9 mouse cellular contexts compared by ENCODE assay signal in genomic region chr1:119929715-119930114, GRCm38 (mm10). TPM values are rescaled to one million over a fixed set of nuclear protein-coding genes. Genes with fewer than 3 reads are reported as not detected.
DNase-seq lines count a peak whose midpoint lies in the region; ATAC-seq and TF ChIP-seq lines count a peak whose summit lies in the region.
"Had no signal": no experiment of that assay in that cellular context is flagged by ENCODE, and none has a peak within 500 bp of the region (broad histone marks: within the 10 kb centered on the region; RNA-seq: fewer than 3 reads in every experiment).

No protein-coding gene starts in this region.

- H3K27me3 ChIP-seq in kidney, adult 2 months (replicated peaks; ENCODE audit: control insufficient read depth, insufficient read depth, low read length), result no peaks in the 10 kb centered on the region
- H3K27me3 ChIP-seq in CH12.LX (replicated peaks), result no peaks in the 10 kb centered on the region
- no peaks in the 10 kb centered on the region for H3K27me3 ChIP-seq in midbrain, embryonic 10.5 days (ENCODE audit: low read depth, poor library complexity, severe bottlenecking)
- H3K27me3 ChIP-seq: embryonic facial prominence, embryonic 13.5 days had no signal

- TF ChIP-seq POLR2A in kidney, adult 2 months (IDR thresholded peaks at IDR 0.05; ENCODE audit: low read depth, low read length), result no peak
- TF ChIP-seq POLR2A in CH12.LX (IDR thresholded peaks at IDR 0.05; ENCODE audit: low read depth, low read length), result no peak

- H3K4me3 ChIP-seq in kidney, adult 2 months (ENCODE audit: insufficient read depth, low read depth, low read length), result no peak overlapping the region
- H3K4me3 ChIP-seq in CH12.LX (replicated peaks in 1 of 3; ENCODE audit: low read depth in 2 of 3, low read length in 2 of 3, poor library complexity in 1 of 3), result no peak overlapping the region
- H3K4me3 ChIP-seq in midbrain, embryonic 10.5 days, result no peak overlapping the region
- H3K4me3 ChIP-seq: embryonic facial prominence, embryonic 13.5 days had no signal

- H3K9me3 ChIP-seq in CH12.LX (replicated peaks; ENCODE audit: low read length), result peaks cover 3% of the 10 kb centered on the region
- H3K9me3 ChIP-seq in midbrain, embryonic 10.5 days (replicated peaks), result no peaks in the 10 kb centered on the region
- H3K9me3 ChIP-seq: embryonic facial prominence, embryonic 13.5 days had no signal

- no peak overlapping the region for H3K4me2 ChIP-seq in CH12.LX (ENCODE audit: insufficient read depth, low read depth, poor library complexity, severe bottlenecking)
- H3K4me2 ChIP-seq: embryonic facial prominence, embryonic 13.5 days had no signal

- DNase-seq in adrenal gland, adult 2 months, result peak; percentile 13
- no peak for DNase-seq in adrenal gland, postnatal 25 days
- DNase-seq in kidney, adult 2 months, result peak; percentile 39
- DNase-seq in kidney, adult 8-10 months, result no peak
- DNase-seq in CH12.LX (ENCODE audit: extremely low read depth), result peak; percentile 59
- peak; percentile 16 for DNase-seq in heart, postnatal 4 days
- no peak for DNase-seq in midbrain, embryonic 10.5 days (ENCODE audit: low spot score)

- 25% methylated on average over 1 of the region's 1 CpGs for WGBS in kidney, adult 2 months
- WGBS in midbrain, embryonic 10.5 days, result 84% methylated on average over 1 of the region's 1 CpGs

- H3K9ac ChIP-seq in CH12.LX (ENCODE audit: insufficient read depth, low read depth), result no peak overlapping the region
- H3K9ac ChIP-seq: embryonic facial prominence, embryonic 13.5 days had no signal

- TF ChIP-seq EP300 in CH12.LX (IDR thresholded peaks at IDR 0.05; ENCODE audit: low read length), result peak; percentile 33; the same call in 1 of the 2 replicates

- dilution Hi-C loops in CH12.LX (cut with MboI; ENCODE audit: extremely low pct_ligation_motif_present, extremely low pct_unique_long_range_greater_than_20kb, low sequenced_read_pairs), result no loop called here

- in situ Hi-C loops in CH12.LX (cut with MboI; ENCODE audit: low pct_ligation_motif_present, low pct_unique_long_range_greater_than_20kb, low sequenced_read_pairs), result no loop called here

- H3K4me1 ChIP-seq in kidney, adult 2 months (ENCODE audit: control insufficient read depth, insufficient read depth, low read length), result no peaks in the 10 kb centered on the region
- peaks cover 0 to 6% of the 10 kb centered on the region in 2 experiments; a peak in 2 of 4 replicates for H3K4me1 ChIP-seq in CH12.LX (ENCODE audit: control insufficient read depth in 1 of 2, insufficient read depth in 2 of 2)
- peaks cover 10% of the 10 kb centered on the region; the same call in 1 of the 2 replicates for H3K4me1 ChIP-seq in midbrain, embryonic 10.5 days
- H3K4me1 ChIP-seq: embryonic facial prominence, embryonic 13.5 days had no signal

- no peak for ATAC-seq in activated CD4-positive, CD25-positive, alpha-beta regulatory T cell, adult 4 months

- H3K27ac ChIP-seq in kidney, adult 2 months (ENCODE audit: insufficient read depth, low read depth, low read length), result no peak overlapping the region
- H3K27ac ChIP-seq in CH12.LX (ENCODE audit: insufficient read depth, low read depth), result no peak overlapping the region
- H3K27ac ChIP-seq in midbrain, embryonic 10.5 days (replicated peaks), result no peak overlapping the region
- H3K27ac ChIP-seq: embryonic facial prominence, embryonic 13.5 days had no signal

- TF ChIP-seq RAD21 in CH12.LX (IDR thresholded peaks at IDR 0.05; ENCODE audit: low read depth, low read length), result peak; percentile 92

- no peaks in the 10 kb centered on the region for H3K79me2 ChIP-seq in CH12.LX (replicated peaks; ENCODE audit: control insufficient read depth, extremely low read depth, insufficient read depth, poor library complexity, severe bottlenecking)

- no peak for TF ChIP-seq CTCF in kidney, adult 2 months (conservative IDR thresholded peaks at IDR 0.05; ENCODE audit: insufficient read depth, insufficient read length, low read depth, low read length)
- TF ChIP-seq CTCF in CH12.LX (conservative IDR thresholded peaks at IDR 0.05 in 1 of 2, IDR thresholded peaks at IDR 0.05 in 1 of 2; ENCODE audit: low read depth in 2 of 2, low read length in 2 of 2), result peak; percentile 36 to 88; a peak in 3 of 4 replicates

- H3K36me3 ChIP-seq in kidney, adult 2 months (ENCODE audit: control insufficient read depth, insufficient read depth, low read length), result no peaks in the 10 kb centered on the region
- no peaks in the 10 kb centered on the region for H3K36me3 ChIP-seq in CH12.LX (replicated peaks in 1 of 2; ENCODE audit: control insufficient read depth in 1 of 2, insufficient read depth in 1 of 2, low read length in 1 of 2)
- H3K36me3 ChIP-seq in midbrain, embryonic 10.5 days, result no peaks in the 10 kb centered on the region
- H3K36me3 ChIP-seq: embryonic facial prominence, embryonic 13.5 days had no signal

TF ChIP-seq in CH12.LX, 34 proteins besides CTCF, POLR2A, EP300 and RAD21:
- no peak for TF ChIP-seq MYC (IDR thresholded peaks at IDR 0.05; ENCODE audit: low read depth, low read length)
- no peak for TF ChIP-seq TBP (conservative IDR thresholded peaks at IDR 0.05; ENCODE audit: low read depth, low read length)
- TF ChIP-seq MAFK (IDR thresholded peaks at IDR 0.05; ENCODE audit: insufficient replicate concordance, low read length), result no peak
- TF ChIP-seq NRF1 (IDR thresholded peaks at IDR 0.05; ENCODE audit: low read depth, low read length), result no peak
- TF ChIP-seq MEF2A (IDR thresholded peaks at IDR 0.05; ENCODE audit: borderline replicate concordance, low read depth, low read length), result 0 out of 2 replicates have a peak, but pooled peaks have one; percentile 11
- TF ChIP-seq ELF1 (IDR thresholded peaks at IDR 0.05; ENCODE audit: low read depth, low read length), result no peak
- peak; percentile 9; the same call in 1 of the 2 replicates for TF ChIP-seq JUN (IDR thresholded peaks at IDR 0.05; ENCODE audit: insufficient read depth, low read depth, low read length)
- TF ChIP-seq SMC3 (IDR thresholded peaks at IDR 0.05; ENCODE audit: low read depth, low read length), result peak; percentile 71
- no peak for TF ChIP-seq GABPA (IDR thresholded peaks at IDR 0.05; ENCODE audit: insufficient replicate concordance, low read depth, low read length)
- TF ChIP-seq ZKSCAN1 (IDR thresholded peaks at IDR 0.05; ENCODE audit: borderline replicate concordance, low read depth, low read length), result no peak
- peak; percentile 73 for TF ChIP-seq IRF4 (IDR thresholded peaks at IDR 0.05; ENCODE audit: low read depth, low read length)
- TF ChIP-seq RCOR1 (conservative IDR thresholded peaks at IDR 0.05; ENCODE audit: low read depth, low read length), result no peak
- TF ChIP-seq CHD1 (IDR thresholded peaks at IDR 0.05; ENCODE audit: low read depth, low read length), result no peak
- no peak for TF ChIP-seq ZMIZ1 (IDR thresholded peaks at IDR 0.05; ENCODE audit: low read depth, low read length)
- TF ChIP-seq MAX (IDR thresholded peaks at IDR 0.05; ENCODE audit: low read length), result no peak
- TF ChIP-seq NELFE (IDR thresholded peaks at IDR 0.05; ENCODE audit: low read depth, low read length), result no peak
- TF ChIP-seq TCF12 (IDR thresholded peaks at IDR 0.05; ENCODE audit: low read depth, low read length), result no peak
- no peak for TF ChIP-seq USF1 (IDR thresholded peaks at IDR 0.05; ENCODE audit: low read depth, low read length)
- TF ChIP-seq BHLHE40 (IDR thresholded peaks at IDR 0.05; ENCODE audit: low read depth, low read length), result no peak
TF ChIP-seq in CH12.LX: peak in this region for 4.

RNA-seq across cellular contexts. Expression of gene Tmem177, which starts 16.7 kb away (rescaled TPM):
- total RNA-seq in adrenal gland, adult 2 months (2021), result 10 to 100 TPM in 1 of 2 experiments, 1 to 10 TPM in 1; 6.1 to 10.9 TPM
- polyA plus RNA-seq in adrenal gland, adult 2 months (2012; rRNA removed), result 3.4 and 4.1 TPM in 2 replicates
- total RNA-seq in adrenal gland, postnatal 25 days (2021), result 9.0 and 10.8 TPM in 2 replicates
- polyA plus RNA-seq in kidney, adult 2 months (2012; rRNA removed), result 7.8 and 8.3 TPM in 2 replicates
- total RNA-seq in CH12.LX (2012; rRNA removed) (8.4 TPM in 2 replicates), CH12.LX (2014; rRNA removed) (6.8 and 7.2 TPM in 2 replicates)
- polyA plus RNA-seq in CH12.LX (2012; ENCODE audit: insufficient read length, low read depth), result 5.9 and 7.0 TPM in 2 replicates
- total RNA-seq in heart, postnatal 4 days (2021), result 1 to 10 TPM; 7.3 to 8.3 TPM
- 1 to 10 TPM; 5.6 to 6.0 TPM for polyA plus RNA-seq in activated CD4-positive, CD25-positive, alpha-beta regulatory T cell, adult 4 months (2017; shearing (Covaris generic))
- polyA plus RNA-seq in midbrain, embryonic 10.5 days (2016; fragmentation: Nextera tagmentation; extraction: Ambion mirVana), result 12.5 and 13.2 TPM in 2 replicates

Comparison
In these comparisons a context has a peak if more than half of its experiments do, and no peak if none do; other contexts are left out.
1. DNase-seq: peak in adrenal gland, adult 2 months (single experiment), kidney, adult 2 months (single experiment), CH12.LX (single experiment) and heart, postnatal 4 days (single experiment); none in adrenal gland, postnatal 25 days (single experiment), kidney, adult 8-10 months (0 of 2) and midbrain, embryonic 10.5 days (single experiment).